Mouse (Mus musculus): ENCODE measurements around the gene Iah1.

Gene Iah1

GRCm38 (mm10) chr12:21305741-21306140 lies 10.4 kb upstream of the Iah1 start:
- H3K27me3 ChIP-seq (ENCODE audit: insufficient read depth, low read length) = no peaks in the 10 kb centered on the region
- H3K36me3 ChIP-seq (ENCODE audit: insufficient read depth, low read length) = peaks cover 94% of the 10 kb centered on the region
- no peak overlapping the region for H3K4me3 ChIP-seq (replicated peaks; ENCODE audit: low read length)
- TF ChIP-seq POU5F1 (IDR thresholded peaks at IDR 0.05; ENCODE audit: borderline replicate concordance, low read length) (no peak), CTCF (conservative IDR thresholded peaks at IDR 0.05; ENCODE audit: low read length) (no peak), NANOG (IDR thresholded peaks at IDR 0.05; ENCODE audit: borderline replicate concordance, low read length) (no peak)
- peaks cover 6% of the 10 kb centered on the region for H3K4me1 ChIP-seq (replicated peaks; ENCODE audit: low read depth, low read length)
- no peaks in the 10 kb centered on the region for H3K9me3 ChIP-seq (ENCODE audit: low read length)

GRCm38 (mm10) chr12:21306721-21307120 lies 9.5 kb upstream of the Iah1 start:
- peaks cover 6% of the 10 kb centered on the region for H3K4me1 ChIP-seq (replicated peaks; ENCODE audit: low read depth, low read length)
- no peak overlapping the region for H3K4me3 ChIP-seq (replicated peaks; ENCODE audit: low read length)
- TF ChIP-seq NANOG (IDR thresholded peaks at IDR 0.05; ENCODE audit: borderline replicate concordance, low read length) (no peak), POU5F1 (IDR thresholded peaks at IDR 0.05; ENCODE audit: borderline replicate concordance, low read length) (no peak)
- peaks cover 97% of the 10 kb centered on the region for H3K36me3 ChIP-seq (ENCODE audit: insufficient read depth, low read length)
- no peaks in the 10 kb centered on the region for H3K9me3 ChIP-seq (ENCODE audit: low read length)
- no peaks in the 10 kb centered on the region for H3K27me3 ChIP-seq (ENCODE audit: insufficient read depth, low read length)

- no peak for TF ChIP-seq POU5F1 (IDR thresholded peaks at IDR 0.05; ENCODE audit: borderline replicate concordance, low read length)
- TF ChIP-seq NANOG (IDR thresholded peaks at IDR 0.05; ENCODE audit: borderline replicate concordance, low read length) = no peak
- no peak for TF ChIP-seq CTCF (conservative IDR thresholded peaks at IDR 0.05; ENCODE audit: low read length)
- Histone ChIP-seq H3K4me1 (replicated peaks; ENCODE audit: low read depth, low read length) (peaks cover 12% of the 10 kb centered on the region), H3K27me3 (ENCODE audit: insufficient read depth, low read length) (peaks cover 3% of the 10 kb centered on the region; the same call in 1 of the 2 replicates)
Observed at GRCm38 (mm10) chr12:21312201-21312600, 4.0 kb upstream of the Iah1 start.

GRCm38 (mm10) chr12:21316869-21317265 lies 678 bp downstream of the Iah1 start:
- no peaks in the 10 kb centered on the region for H3K9me3 ChIP-seq (ENCODE audit: low read length)
- H3K27me3 ChIP-seq (ENCODE audit: insufficient read depth, low read length) = peaks cover 8% of the 10 kb centered on the region; the same call in 1 of the 2 replicates
- peaks cover 68% of the 10 kb centered on the region for H3K36me3 ChIP-seq (ENCODE audit: insufficient read depth, low read length)
- TF ChIP-seq NANOG (IDR thresholded peaks at IDR 0.05; ENCODE audit: borderline replicate concordance, low read length) = no peak
- no peak for TF ChIP-seq CTCF (conservative IDR thresholded peaks at IDR 0.05; ENCODE audit: low read length)
- no peak for TF ChIP-seq POU5F1 (IDR thresholded peaks at IDR 0.05; ENCODE audit: borderline replicate concordance, low read length)
- peak overlapping the region; percentile 90 for H3K4me3 ChIP-seq (replicated peaks; ENCODE audit: low read length)
- H3K4me1 ChIP-seq (replicated peaks; ENCODE audit: low read depth, low read length) = peaks cover 23% of the 10 kb centered on the region

More at GRCm38 (mm10) chr12:21312201-21312600, 4.0 kb upstream of the Iah1 start:
- Histone ChIP-seq H3K4me3 (replicated peaks; ENCODE audit: low read length) (no peak overlapping the region), H3K9me3 (ENCODE audit: low read length) (no peaks in the 10 kb centered on the region), H3K36me3 (ENCODE audit: insufficient read depth, low read length) (peaks cover 81% of the 10 kb centered on the region)

GRCm38 (mm10) chr12:21318143-21318895 lies 2.1 kb downstream of the Iah1 start:
- no peak overlapping the region for H3K4me3 ChIP-seq (replicated peaks; ENCODE audit: low read length)
- H3K36me3 ChIP-seq (ENCODE audit: insufficient read depth, low read length) = peaks cover 68% of the 10 kb centered on the region
- H3K4me1 ChIP-seq (replicated peaks; ENCODE audit: low read depth, low read length) = peaks cover 23% of the 10 kb centered on the region
- H3K9me3 ChIP-seq (ENCODE audit: low read length) = no peaks in the 10 kb centered on the region
- peak; percentile 88 for TF ChIP-seq CTCF (conservative IDR thresholded peaks at IDR 0.05; ENCODE audit: low read length)
- TF ChIP-seq POU5F1 (IDR thresholded peaks at IDR 0.05; ENCODE audit: borderline replicate concordance, low read length) = no peak
- no peak for TF ChIP-seq NANOG (IDR thresholded peaks at IDR 0.05; ENCODE audit: borderline replicate concordance, low read length)
- H3K27me3 ChIP-seq (ENCODE audit: insufficient read depth, low read length) = peaks cover 8% of the 10 kb centered on the region; the same call in 1 of the 2 replicates

GRCm38 (mm10) chr12:21320317-21320716 lies 4.1 kb downstream of the Iah1 start:
- Histone ChIP-seq H3K4me1 (replicated peaks; ENCODE audit: low read depth, low read length) (peaks cover 26% of the 10 kb centered on the region), H3K36me3 (ENCODE audit: insufficient read depth, low read length) (peaks cover 67% of the 10 kb centered on the region), H3K9me3 (ENCODE audit: low read length) (no peaks in the 10 kb centered on the region), H3K4me3 (replicated peaks; ENCODE audit: low read length) (no peak overlapping the region), H3K27me3 (ENCODE audit: insufficient read depth, low read length) (peaks cover 8% of the 10 kb centered on the region; the same call in 1 of the 2 replicates)
- no peak for TF ChIP-seq CTCF (conservative IDR thresholded peaks at IDR 0.05; ENCODE audit: low read length)
- no peak for TF ChIP-seq NANOG (IDR thresholded peaks at IDR 0.05; ENCODE audit: borderline replicate concordance, low read length)
- no peak for TF ChIP-seq POU5F1 (IDR thresholded peaks at IDR 0.05; ENCODE audit: borderline replicate concordance, low read length)

GRCm38 (mm10) chr12:21321170-21321569 lies 5.0 kb downstream of the Iah1 start:
- Histone ChIP-seq H3K9me3 (ENCODE audit: low read length) (no peaks in the 10 kb centered on the region), H3K36me3 (ENCODE audit: insufficient read depth, low read length) (peaks cover 76% of the 10 kb centered on the region), H3K4me1 (replicated peaks; ENCODE audit: low read depth, low read length) (peaks cover 20% of the 10 kb centered on the region), H3K4me3 (replicated peaks; ENCODE audit: low read length) (no peak overlapping the region), H3K27me3 (ENCODE audit: insufficient read depth, low read length) (peaks cover 8% of the 10 kb centered on the region; the same call in 1 of the 2 replicates)
- no peak for TF ChIP-seq CTCF (conservative IDR thresholded peaks at IDR 0.05; ENCODE audit: low read length)
- no peak for TF ChIP-seq POU5F1 (IDR thresholded peaks at IDR 0.05; ENCODE audit: borderline replicate concordance, low read length)
- no peak for TF ChIP-seq NANOG (IDR thresholded peaks at IDR 0.05; ENCODE audit: borderline replicate concordance, low read length)

- Histone ChIP-seq H3K4me3 (replicated peaks; ENCODE audit: low read length) (no peak overlapping the region), H3K36me3 (ENCODE audit: insufficient read depth, low read length) (peaks cover 87% of the 10 kb centered on the region), H3K27me3 (ENCODE audit: insufficient read depth, low read length) (peaks cover 4% of the 10 kb centered on the region; the same call in 1 of the 2 replicates), H3K4me1 (replicated peaks; ENCODE audit: low read depth, low read length) (peaks cover 14% of the 10 kb centered on the region), H3K9me3 (ENCODE audit: low read length) (no peaks in the 10 kb centered on the region)
- no peak for TF ChIP-seq POU5F1 (IDR thresholded peaks at IDR 0.05; ENCODE audit: borderline replicate concordance, low read length)
- TF ChIP-seq CTCF (conservative IDR thresholded peaks at IDR 0.05; ENCODE audit: low read length) = no peak
- TF ChIP-seq NANOG (IDR thresholded peaks at IDR 0.05; ENCODE audit: borderline replicate concordance, low read length) = no peak
Observed at GRCm38 (mm10) chr12:21322296-21322695, 6.1 kb downstream of the Iah1 start.
